Mouse (Mus musculus) embryonic facial prominence, embryonic 14.5 days (tissue): ENCODE measurements at regions not wholly inside any gene's neighbourhood (a gene's known extent, or its start where the extent isn't known, plus 50 kb on each side); places are given as distances from the start of the nearest gene placed in this dataset.

Experiments
- ATAC-seq: fragments of 200-750 bp; cut with Nextera tagmentation; 2 replicates; pipeline ENCODE4 v1.8.0; 2017; ENCODE audit warnings: low read depth, moderate number of reproducible peaks, moderate TSS enrichment
- DNase-seq: peaks from one replicate; pipeline ENCODE4 v3.0.0-alpha.2; 2015; ENCODE audit warnings: low spot score
- H3K27ac ChIP-seq: fragments of 300-500 bp; sonication (generic); replicated peaks from 2 replicates; pipeline ENCODE4 v1.5.1; 2014; ENCODE audit warnings: low read depth, mild to moderate bottlenecking, low read length, moderate library complexity
- H3K27me3 ChIP-seq: fragments of 300-500 bp; sonication (generic); replicated peaks from 2 replicates; pipeline ENCODE4 v1.6.1; 2014; ENCODE audit warnings: low read length; ENCODE audit not compliant: control insufficient read depth, insufficient read depth
- H3K36me3 ChIP-seq: fragments of 300-500 bp; sonication (generic); 2 replicates; pipeline ENCODE4 v1.6.1; 2014; ENCODE audit warnings: low read length, mixed read lengths; ENCODE audit not compliant: control insufficient read depth, insufficient read depth
- H3K4me1 ChIP-seq: fragments of 300-500 bp; sonication (generic); 2 replicates; pipeline ENCODE4 v1.6.1; 2014; ENCODE audit warnings: antibody characterized with exemption, low read length; ENCODE audit not compliant: control insufficient read depth, insufficient read depth
- H3K4me2 ChIP-seq: fragments of 300-500 bp; sonication (generic); 2 replicates; pipeline ENCODE4 v1.6.1; 2014; ENCODE audit warnings: low read depth, mild to moderate bottlenecking, low read length, moderate library complexity, mixed read lengths
- H3K4me3 ChIP-seq: fragments of 300-500 bp; sonication (generic); 2 replicates; pipeline ENCODE4 v1.5.1; 2014; ENCODE audit warnings: low read depth, mild to moderate bottlenecking, low read length
- H3K9ac ChIP-seq: fragments of 300-500 bp; sonication (generic); 2 replicates; pipeline ENCODE4 v1.6.1; 2014; ENCODE audit warnings: low read depth, mild to moderate bottlenecking, low read length, moderate library complexity, mixed read lengths
- H3K9me3 ChIP-seq: fragments of 300-500 bp; sonication (generic); 2 replicates; pipeline ENCODE4 v1.6.1; 2016; ENCODE audit warnings: low read length; ENCODE audit not compliant: control insufficient read depth
- WGBS: fragments of 180-500 bp; shearing (Covaris S2); extraction: QIAGEN DNeasy Blood & Tissue Kit; methylation state at CpG from one replicate; pipeline ENCODE4 v1.1.7; 2014; 5-methylcytosine and 5-hydroxymethylcytosine counted together

DNA sequence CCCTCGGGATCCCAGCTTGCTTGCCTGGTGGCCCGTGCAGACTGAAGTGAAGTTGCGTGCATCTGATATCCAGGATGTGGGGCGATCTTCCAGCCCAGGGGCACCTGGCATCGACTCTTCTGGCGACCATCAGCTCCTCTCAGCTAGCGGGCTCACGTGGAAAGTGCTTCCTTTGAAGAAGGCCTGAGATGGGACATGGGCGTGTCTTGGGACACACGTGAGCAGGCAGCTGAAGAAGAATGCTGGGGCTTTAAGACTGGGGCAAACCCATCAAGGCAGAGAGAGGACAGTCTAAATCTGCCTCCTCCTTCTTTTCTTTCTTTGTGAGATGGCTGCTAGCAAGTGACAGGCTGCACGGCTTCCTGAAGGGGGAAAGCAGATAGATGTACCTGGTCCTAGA, 142.3 kb upstream of the Mrps10 start:
- Histone ChIP-seq H3K9me3 (peaks cover 14% of the 10 kb centered on the region; the same call in 1 of the 2 replicates), H3K27me3 (no peaks in the 10 kb centered on the region), H3K27ac (0 out of 2 replicates have a peak overlapping the region, but pooled peaks have one; percentile 2), H3K36me3 (peaks cover 25% of the 10 kb centered on the region), H3K9ac (no peak overlapping the region), H3K4me2 (no peak overlapping the region), H3K4me1 (no peaks in the 10 kb centered on the region), H3K4me3 (no peak overlapping the region)
- 69% methylated on average over 11 of the region's 11 CpGs for WGBS
- ATAC-seq (no peak; the same call in 1 of the 2 replicates), DNase-seq (peak; percentile 3)

GRCm38 (mm10) chr17:47225306-47226269, 143.1 kb upstream of the Mrps10 start:
- Histone ChIP-seq H3K9me3 (peaks cover 14% of the 10 kb centered on the region; the same call in 1 of the 2 replicates), H3K27me3 (no peaks in the 10 kb centered on the region), H3K36me3 (peaks cover 17% of the 10 kb centered on the region), H3K27ac (0 out of 2 replicates have a peak overlapping the region, but pooled peaks have one; percentile 2), H3K9ac (no peak overlapping the region), H3K4me2 (no peak overlapping the region), H3K4me3 (no peak overlapping the region), H3K4me1 (no peaks in the 10 kb centered on the region)
- peak; percentile 73 for ATAC-seq
- 56% methylated on average over 18 of the region's 18 CpGs for WGBS
- DNase-seq, result peak; percentile 61

DNA sequence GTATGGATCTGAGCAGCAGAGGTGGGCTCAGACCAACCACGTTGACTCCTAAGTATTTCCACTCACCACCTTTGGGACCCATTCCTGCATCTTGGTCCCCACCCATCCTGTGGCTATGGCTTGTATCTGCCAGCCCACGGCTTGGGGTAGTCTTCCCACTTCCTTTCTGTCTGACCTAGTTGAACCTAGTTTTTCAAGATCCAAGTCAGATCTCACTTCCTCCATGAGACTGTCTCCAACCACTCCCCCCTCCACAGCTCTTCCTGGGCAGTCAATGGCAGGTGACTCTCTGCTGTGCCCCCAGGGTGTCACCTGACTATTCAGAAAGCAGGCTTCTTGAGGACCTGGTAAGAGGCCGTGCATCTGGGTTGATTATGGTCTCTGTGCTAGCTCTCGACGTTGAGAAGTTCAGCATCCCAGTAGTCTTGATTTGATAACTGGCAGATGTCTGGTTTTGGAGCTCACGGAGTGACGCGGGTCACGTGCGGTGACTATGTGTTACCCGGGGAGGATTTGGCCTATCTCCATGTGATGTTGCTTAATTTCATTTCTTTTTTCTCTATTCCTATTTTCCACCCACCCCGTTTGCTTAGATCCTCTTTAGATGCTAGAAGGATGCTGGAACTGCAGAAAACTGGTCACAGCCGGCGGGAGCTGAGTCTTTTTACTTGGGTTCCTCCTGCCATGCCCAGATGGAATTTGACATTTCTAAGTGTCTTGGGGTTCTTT, 147.5 kb upstream of the Mrps10 start:
- H3K27ac ChIP-seq, result no peak overlapping the region

DNA sequence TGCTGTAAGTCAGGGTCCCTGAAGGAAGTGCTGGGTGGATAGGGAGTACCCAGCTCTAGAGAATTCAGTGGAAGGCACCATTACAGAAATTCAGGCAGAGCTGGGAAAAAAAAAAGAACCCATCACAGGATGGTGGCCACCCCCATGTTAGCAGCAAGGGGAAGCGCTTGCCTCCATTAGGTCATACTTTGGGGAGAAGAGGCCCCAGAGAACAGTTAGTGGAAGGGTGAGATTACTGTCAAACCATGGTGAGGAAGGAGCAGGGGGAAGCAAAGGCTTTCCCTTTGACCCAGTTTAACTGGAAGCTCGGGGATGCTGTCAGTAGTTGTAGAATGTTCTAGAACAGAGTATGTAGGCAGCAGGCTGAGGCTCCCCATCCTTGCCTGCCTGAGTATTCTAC, 148.8 kb upstream of the Mrps10 start:
- no peak overlapping the region for H3K9ac ChIP-seq
- DNase-seq (no peak), ATAC-seq (no peak)
- no peak overlapping the region for H3K27ac ChIP-seq
- H3K9me3 ChIP-seq, result no peaks in the 10 kb centered on the region
- no peak overlapping the region for H3K4me3 ChIP-seq
- no peaks in the 10 kb centered on the region for H3K36me3 ChIP-seq
- 100% methylated on average over 2 of the region's 2 CpGs for WGBS
- no peak overlapping the region for H3K4me2 ChIP-seq
- no peaks in the 10 kb centered on the region for H3K4me1 ChIP-seq
- H3K27me3 ChIP-seq, result no peaks in the 10 kb centered on the region

More for the DNA sequence above, 147.5 kb upstream of the Mrps10 start:
- no peak overlapping the region for H3K4me2 ChIP-seq
- no peaks in the 10 kb centered on the region for H3K36me3 ChIP-seq
- no peak overlapping the region for H3K9ac ChIP-seq
- H3K9me3 ChIP-seq, result no peaks in the 10 kb centered on the region
- no peaks in the 10 kb centered on the region for H3K4me1 ChIP-seq
- 90% methylated on average over 14 of the region's 14 CpGs for WGBS
- no peak overlapping the region for H3K4me3 ChIP-seq
- H3K27me3 ChIP-seq, result no peaks in the 10 kb centered on the region
- DNase-seq (no peak), ATAC-seq (no peak)

GRCm38 (mm10) chr17:47216490-47216889, 152.2 kb upstream of the Mrps10 start:
- Histone ChIP-seq H3K27ac (no peak overlapping the region), H3K36me3 (no peaks in the 10 kb centered on the region), H3K4me2 (no peak overlapping the region), H3K27me3 (no peaks in the 10 kb centered on the region), H3K4me3 (no peak overlapping the region), H3K4me1 (no peaks in the 10 kb centered on the region), H3K9ac (no peak overlapping the region), H3K9me3 (no peaks in the 10 kb centered on the region)
- no peak for ATAC-seq
- no peak for DNase-seq
- WGBS, result 85% methylated on average over 3 of the region's 3 CpGs

DNA sequence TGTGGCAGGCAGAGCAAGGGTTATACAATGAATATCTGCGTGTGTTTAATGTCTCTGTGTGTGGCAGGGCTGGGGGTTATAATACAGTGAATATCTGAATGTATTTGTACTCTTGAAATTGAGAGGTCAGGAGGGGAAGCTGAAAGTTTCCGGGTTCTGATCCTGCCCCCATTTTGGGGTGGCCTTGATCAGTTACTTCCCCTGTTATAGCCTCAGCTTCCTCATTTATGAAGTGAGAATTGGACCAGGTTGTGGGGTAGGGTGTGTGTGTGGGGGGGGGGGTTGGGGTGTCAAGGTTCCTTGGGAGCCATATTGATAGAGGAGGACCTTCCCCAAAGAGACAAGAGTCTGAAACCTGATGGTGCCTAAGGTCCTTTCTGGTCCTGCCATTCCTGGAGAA, 152.8 kb upstream of the Mrps10 start:
- no peak for ATAC-seq
- no peak overlapping the region for H3K27ac ChIP-seq
- no peak overlapping the region for H3K4me3 ChIP-seq
- WGBS, result 92% methylated on average over 2 of the region's 2 CpGs
- no peak overlapping the region for H3K9ac ChIP-seq
- H3K27me3 ChIP-seq, result no peaks in the 10 kb centered on the region
- H3K9me3 ChIP-seq, result no peaks in the 10 kb centered on the region
- no peak for DNase-seq
- no peaks in the 10 kb centered on the region for H3K36me3 ChIP-seq
- no peak overlapping the region for H3K4me2 ChIP-seq
- H3K4me1 ChIP-seq, result no peaks in the 10 kb centered on the region

DNA sequence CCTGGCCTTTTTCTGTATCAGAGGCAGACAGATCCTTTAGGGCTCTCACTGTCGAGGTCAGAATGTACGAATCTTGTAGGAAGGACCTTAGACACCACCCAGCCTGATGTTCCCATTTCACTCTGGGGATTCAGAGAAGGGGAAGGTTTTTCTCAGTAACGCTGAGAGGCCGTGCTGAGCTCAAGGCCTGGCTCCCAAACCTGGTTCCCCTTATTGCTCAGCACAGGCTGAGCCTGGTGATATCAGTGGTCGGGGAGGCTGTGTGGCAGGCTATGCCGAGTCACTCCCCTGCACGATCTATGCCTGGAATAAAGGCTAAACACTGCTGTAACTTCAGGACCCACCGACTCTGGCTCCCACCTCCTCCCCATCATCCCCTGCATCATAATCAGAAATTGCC, 154.6 kb upstream of the Mrps10 start:
- H3K36me3 ChIP-seq, result no peaks in the 10 kb centered on the region
- DNase-seq (no peak), ATAC-seq (no peak)
- no peak overlapping the region for H3K9ac ChIP-seq
- WGBS, result 94% methylated on average over 7 of the region's 8 CpGs
- no peaks in the 10 kb centered on the region for H3K4me1 ChIP-seq
- H3K4me2 ChIP-seq, result no peak overlapping the region
- no peak overlapping the region for H3K4me3 ChIP-seq
- no peak overlapping the region for H3K27ac ChIP-seq
- no peaks in the 10 kb centered on the region for H3K27me3 ChIP-seq
- no peaks in the 10 kb centered on the region for H3K9me3 ChIP-seq

DNA sequence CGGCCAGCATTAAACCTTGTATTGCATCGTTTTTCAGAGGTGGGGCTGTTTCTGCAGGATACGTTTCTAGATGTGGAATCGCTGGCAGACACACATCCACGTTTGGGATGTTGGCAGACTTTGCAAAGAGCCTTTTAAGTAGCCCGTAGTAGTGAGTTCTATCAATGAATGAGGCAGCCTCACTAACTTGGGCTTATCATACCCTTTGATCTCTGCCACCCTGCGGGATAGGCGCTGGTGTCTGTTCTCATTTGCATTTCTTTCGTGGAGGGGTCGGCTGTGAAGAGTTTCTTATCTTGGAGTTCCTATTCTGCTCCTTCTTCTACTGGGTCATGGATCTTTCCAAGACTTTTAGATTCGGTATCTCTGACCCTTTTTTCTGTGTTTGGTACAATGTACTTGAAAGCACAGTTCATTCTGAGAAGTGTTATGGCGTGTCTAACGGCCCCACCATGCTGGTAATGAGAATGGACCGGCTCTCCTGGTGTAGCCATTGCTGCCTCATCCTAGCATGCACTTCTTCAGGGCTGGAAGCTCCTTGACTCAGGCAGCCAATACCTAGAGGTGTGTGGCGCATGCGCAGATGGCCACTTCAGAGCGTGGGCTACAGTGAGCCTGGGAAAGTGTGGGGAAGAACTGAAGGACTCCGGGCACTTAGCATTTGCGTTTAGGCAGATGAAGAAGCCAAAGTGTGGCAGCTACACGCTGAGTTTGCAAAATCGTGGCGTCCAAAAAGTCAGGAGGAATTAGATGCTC, 158.1 kb upstream of the Mrps10 start:
- Histone ChIP-seq H3K4me2 (no peak overlapping the region), H3K36me3 (no peaks in the 10 kb centered on the region), H3K27ac (no peak overlapping the region), H3K9ac (no peak overlapping the region), H3K4me3 (no peak overlapping the region), H3K9me3 (no peaks in the 10 kb centered on the region), H3K27me3 (no peaks in the 10 kb centered on the region), H3K4me1 (no peaks in the 10 kb centered on the region)
- no peak for ATAC-seq
- DNase-seq, result no peak
- 75% methylated on average over 22 of the region's 22 CpGs for WGBS
